Mouse (Mus musculus) thymus, adult 2 months (tissue): ENCODE data around the gene Hnrnpa1.
"Not testable (repeated sequence)": the region's sequence is repeated elsewhere in the genome, so short reads cannot be mapped to it uniquely, and the experiment has no call there.

Source experiments
- CTCF ChIP-seq: fragments of 200-500 bp; IDR thresholded peaks from 2 replicates; pipeline ENCODE4 v1.5.1; 2012; ENCODE audit warnings: mild to moderate bottlenecking, control low read depth, low read length, moderate library complexity, borderline replicate concordance; ENCODE audit not compliant: control insufficient read depth, poor library complexity, insufficient read depth; ENCODE audit errors: extremely low read depth
- POLR2A ChIP-seq: fragments of 200-500 bp; IDR thresholded peaks from 2 replicates; pipeline ENCODE4 v1.6.1; 2012; ENCODE audit warnings: mild to moderate bottlenecking, low read length, control low read depth, moderate library complexity; ENCODE audit not compliant: control insufficient read depth, poor library complexity, insufficient read depth; ENCODE audit errors: extremely low read depth

GRCm38 (mm10) chr15:103241071-103242018 is 1.1 kb downstream of the Hnrnpa1 start:
- TF ChIP-seq POLR2A, CTCF: not testable (repeated sequence)
